Mouse (Mus musculus) heart, adult 2 months (tissue): ENCODE measurements around the gene Agfg2.

Experiments
- CTCF ChIP-seq: fragments of 200-600 bp; IDR thresholded peaks from 2 replicates; pipeline ENCODE4 v1.8.1; 2022; ENCODE audit warnings: antibody characterized with exemption, mild to moderate bottlenecking, moderate library complexity
- EP300 ChIP-seq: fragments of 200-500 bp; IDR thresholded peaks from 2 replicates; pipeline ENCODE4 v1.6.1; 2011; ENCODE audit warnings: low read depth, low read length, control low read depth; ENCODE audit not compliant: insufficient read depth
- POLR2A ChIP-seq: fragments of 200-500 bp; IDR thresholded peaks from 2 replicates; pipeline ENCODE4 v1.6.1; 2011; ENCODE audit warnings: mild to moderate bottlenecking, low read depth, low read length, control low read depth; ENCODE audit not compliant: insufficient read depth

DNA sequence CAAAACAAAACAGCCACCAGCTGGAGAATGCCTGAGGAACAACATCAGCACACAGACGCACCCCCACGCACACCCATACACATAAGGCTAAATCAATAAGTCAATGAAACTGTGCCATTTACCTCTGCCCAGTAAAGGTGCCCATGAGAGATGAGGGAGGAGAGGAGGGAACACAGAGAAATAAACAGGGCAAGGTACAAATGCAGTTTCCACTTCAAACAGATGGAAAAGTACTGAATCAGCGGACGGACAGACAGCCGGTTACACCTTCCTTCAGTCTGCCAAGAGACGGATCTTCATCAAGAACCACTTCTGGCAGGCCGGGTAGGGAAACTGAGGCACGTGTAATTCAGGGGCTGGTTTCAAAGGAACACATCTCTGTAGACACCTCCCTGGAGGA lies 9.7 kb downstream of the Agfg2 start:
- TF ChIP-seq CTCF, result no peak
- TF ChIP-seq POLR2A, result no peak
- no peak for TF ChIP-seq EP300
